Mouse (Mus musculus) lung, adult 2 months (tissue): ENCODE results near the gene Adam30. TPM values are rescaled to one million over a fixed set of nuclear protein-coding genes. Genes with fewer than 3 reads are reported as not detected.

Source experiments
- DNase-seq: peaks from one replicate; pipeline ENCODE4 v3.0.0; 2022
- H3K4me1 ChIP-seq: fragments of 200-500 bp; 2 replicates; pipeline ENCODE4 v1.6.1; 2011; ENCODE audit warnings: low read length; ENCODE audit not compliant: control insufficient read depth, insufficient read depth
- H3K4me3 ChIP-seq: fragments of 200-500 bp; replicated peaks from 2 replicates; pipeline ENCODE3; 2011; ENCODE audit warnings: low read depth, mild to moderate bottlenecking, control low read depth, low read length; ENCODE audit errors: extremely low read depth
- CTCF ChIP-seq: fragments of 200-500 bp; IDR thresholded peaks from 2 replicates; pipeline ENCODE4 v1.5.1; 2011; ENCODE audit warnings: mild to moderate bottlenecking, low read length, control low read depth; ENCODE audit not compliant: insufficient read depth
- POLR2A ChIP-seq: fragments of 200-500 bp; IDR thresholded peaks from 2 replicates; pipeline ENCODE4 v1.6.1; 2011; ENCODE audit warnings: low read depth, mild to moderate bottlenecking, control low read depth, low read length, borderline replicate concordance; ENCODE audit errors: extremely low read depth
- WGBS: fragments of 180-500 bp; shearing (Covaris S2); methylation state at CpG from one replicate; pipeline ENCODE4 v1.1.7; 2018; 5-methylcytosine and 5-hydroxymethylcytosine counted together
- polyA plus RNA-seq: library from polyadenylated mRNA; depleted of rRNA; stranded (reverse); fragments of >200 nt; gene quantifications from 2 replicates; pipeline ENCODE4 v1.2.3, GENCODE M21; 2012

Adam30 gene
- polyA plus RNA-seq, 1 experiment = not detected

GRCm38 (mm10) chr3:98178340-98178739 is 17.9 kb downstream of the Adam30 start:
- H3K4me1 ChIP-seq = peaks cover 3% of the 10 kb centered on the region; the same call in 1 of the 2 replicates
- TF ChIP-seq CTCF (no peak), POLR2A (no peak)
- no peak for DNase-seq
- H3K4me3 ChIP-seq = no peak overlapping the region
- 44% methylated on average over 4 of the region's 4 CpGs for WGBS

- peak; percentile 40 for DNase-seq
- 27% methylated on average over 7 of the region's 7 CpGs for WGBS
- Histone ChIP-seq H3K4me1 (peaks cover 3% of the 10 kb centered on the region; the same call in 1 of the 2 replicates), H3K4me3 (no peak overlapping the region)
- TF ChIP-seq CTCF (peak; percentile 62; the same call in 1 of the 2 replicates), POLR2A (no peak)
Observed at GRCm38 (mm10) chr3:98180805-98181204, 20.4 kb downstream of the Adam30 start.

- H3K4me1 ChIP-seq = no peaks in the 10 kb centered on the region
- H3K4me3 ChIP-seq = no peak overlapping the region
- 53% methylated on average over 10 of the region's 10 CpGs for WGBS
- no peak for DNase-seq
- no peak for TF ChIP-seq CTCF
- TF ChIP-seq POLR2A = no peak
Observed at GRCm38 (mm10) chr3:98185163-98185714, 24.8 kb downstream of the Adam30 start.

- 77% methylated on average over 3 of the region's 3 CpGs for WGBS
- Histone ChIP-seq H3K4me3 (no peak overlapping the region), H3K4me1 (no peaks in the 10 kb centered on the region)
- no peak for DNase-seq
- no peak for TF ChIP-seq POLR2A
- no peak for TF ChIP-seq CTCF
Observed at GRCm38 (mm10) chr3:98187777-98188176, 27.3 kb downstream of the Adam30 start.

GRCm38 (mm10) chr3:98197711-98198532 is 37.5 kb downstream of the Adam30 start:
- TF ChIP-seq POLR2A (no peak), CTCF (no peak)
- DNase-seq = no peak
- WGBS = 19% methylated on average over 9 of the region's 9 CpGs
- Histone ChIP-seq H3K4me1 (no peaks in the 10 kb centered on the region), H3K4me3 (no peak overlapping the region)

- no peak for TF ChIP-seq POLR2A
- no peak for TF ChIP-seq CTCF
- Histone ChIP-seq H3K4me3 (no peak overlapping the region), H3K4me1 (no peaks in the 10 kb centered on the region)
- no peak for DNase-seq
- WGBS = 51% methylated on average over 5 of the region's 5 CpGs
Observed at GRCm38 (mm10) chr3:98199747-98200146, 39.3 kb downstream of the Adam30 start.

- Histone ChIP-seq H3K4me3 (no peak overlapping the region), H3K4me1 (no peaks in the 10 kb centered on the region)
- WGBS = 39% methylated on average over 5 of the region's 5 CpGs
- DNase-seq = no peak
- TF ChIP-seq CTCF = no peak
- TF ChIP-seq POLR2A = no peak
Observed at GRCm38 (mm10) chr3:98203282-98203681, 42.9 kb downstream of the Adam30 start.

- no peak for TF ChIP-seq CTCF
- TF ChIP-seq POLR2A = no peak
- WGBS = 18% methylated on average over 3 of the region's 3 CpGs
- no peak for DNase-seq
- Histone ChIP-seq H3K4me3 (no peak overlapping the region), H3K4me1 (no peaks in the 10 kb centered on the region)
Observed at GRCm38 (mm10) chr3:98206977-98207376, 46.5 kb downstream of the Adam30 start.

GRCm38 (mm10) chr3:98209161-98209560 is 48.7 kb downstream of the Adam30 start:
- WGBS = 76% methylated on average over 4 of the region's 4 CpGs
- TF ChIP-seq POLR2A (no peak), CTCF (no peak)
- no peak for DNase-seq
- no peaks in the 10 kb centered on the region for H3K4me1 ChIP-seq
- no peak overlapping the region for H3K4me3 ChIP-seq

- no peak for DNase-seq
- H3K4me3 ChIP-seq = no peak overlapping the region
- H3K4me1 ChIP-seq = no peaks in the 10 kb centered on the region
- TF ChIP-seq POLR2A (no peak), CTCF (no peak)
- WGBS = 58% methylated on average over 10 of the region's 10 CpGs
Observed at GRCm38 (mm10) chr3:98210860-98211259, 50.4 kb downstream of the Adam30 start.
